Mouse (Mus musculus) embryo, embryonic 10 days (tissue): ENCODE data around the gene Ccr4.
"Not testable (repeated sequence)": the region's sequence is repeated elsewhere in the genome, so short reads cannot be mapped to it uniquely, and the experiment has no call there.

ENCODE experiments used
- DNase-seq: peaks from one replicate; pipeline ENCODE4 v3.0.0-alpha.2; 2015; ENCODE audit warnings: low spot score

The Ccr4 gene

DNA sequence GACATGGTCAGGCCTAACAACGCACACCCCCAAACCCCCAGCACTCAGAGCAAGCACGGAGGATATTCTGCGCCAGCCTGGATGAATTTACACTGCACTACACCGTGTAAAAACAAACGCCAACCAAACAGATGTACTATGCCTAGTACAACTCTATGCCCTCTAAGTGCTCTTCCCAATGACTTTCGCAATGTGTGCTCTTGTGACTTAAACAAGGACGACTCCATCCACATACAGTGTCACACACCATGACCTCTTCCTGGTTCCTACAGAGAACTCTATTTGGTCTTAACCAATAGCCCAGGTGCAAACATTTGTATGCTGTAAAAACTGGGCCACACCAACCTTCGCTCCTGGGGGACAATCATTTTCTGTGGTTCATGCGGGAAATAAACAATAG lies 17.8 kb upstream of the Ccr4 start:
- DNase-seq: no peak

DNA sequence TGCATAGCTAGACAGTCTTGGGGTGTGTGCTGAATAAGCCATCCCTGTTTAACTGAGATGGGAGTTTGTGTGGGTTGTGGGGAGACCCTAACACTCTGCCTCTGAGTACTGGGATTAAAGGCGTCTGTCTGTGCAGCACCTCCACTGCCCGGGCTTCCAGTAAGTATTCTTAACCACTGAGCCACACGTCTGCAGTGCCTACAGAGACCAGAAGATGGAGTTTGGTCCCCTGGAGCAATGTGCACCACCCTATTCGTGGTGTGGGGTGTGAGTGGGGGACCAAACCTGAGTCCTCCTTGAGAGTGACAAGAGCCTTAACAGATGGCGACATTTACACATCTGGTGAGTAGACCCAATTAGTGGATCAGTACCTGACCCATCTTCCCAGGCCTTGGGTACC lies 17.3 kb upstream of the Ccr4 start:
- DNase-seq: no peak

DNA sequence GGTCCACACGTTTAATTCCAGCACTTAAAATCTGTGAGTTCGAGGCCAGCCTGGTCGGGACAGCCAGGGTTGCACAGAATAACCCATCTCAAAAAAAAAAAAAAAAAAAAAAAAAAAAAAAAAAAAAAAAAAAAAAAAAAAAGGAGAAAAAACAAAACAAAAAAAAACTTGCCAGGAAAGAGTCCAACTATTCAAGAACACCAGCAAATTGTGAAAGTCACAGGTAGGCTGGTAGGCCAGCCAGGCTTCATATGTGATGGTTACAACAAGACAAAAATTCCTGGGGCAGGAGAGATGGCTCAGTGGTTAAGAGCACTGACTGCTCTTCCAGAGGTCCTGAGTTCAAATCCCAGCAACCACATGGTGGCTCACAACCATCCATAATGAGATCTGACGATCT lies 15.8 kb upstream of the Ccr4 start:
- DNase-seq: not testable (repeated sequence)

DNA sequence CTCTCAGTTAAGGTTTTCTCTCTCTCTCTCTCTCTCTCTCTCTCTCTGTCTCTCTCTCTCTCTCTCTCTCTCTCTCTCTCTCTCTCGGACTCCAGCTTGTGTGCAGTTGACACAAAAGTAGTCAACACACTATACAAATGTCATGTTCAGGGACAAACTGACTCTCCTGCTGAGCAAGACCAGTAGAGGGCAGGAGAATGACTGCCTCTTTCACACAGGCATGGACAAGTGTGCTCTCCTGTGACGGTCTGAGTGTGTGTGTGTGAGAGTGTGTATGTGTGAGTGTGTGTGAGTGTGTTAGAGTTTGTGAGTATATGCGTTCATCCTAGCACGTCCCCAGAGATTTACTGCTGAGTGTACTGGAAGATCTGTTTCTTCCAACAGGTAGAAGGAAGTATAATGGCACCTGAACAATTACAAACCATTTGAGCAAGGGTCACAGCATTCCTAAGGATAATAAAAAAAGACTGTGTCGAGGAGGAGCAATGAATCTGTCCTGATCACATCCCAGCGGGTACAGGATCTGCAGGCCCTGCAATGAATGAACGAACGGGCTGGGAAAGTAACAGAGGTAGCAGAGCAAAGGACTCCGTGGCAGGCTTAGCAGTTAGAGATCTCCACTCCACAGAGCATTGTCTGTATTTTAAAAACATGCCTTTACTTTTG lies 14.2 kb upstream of the Ccr4 start:
- no peak for DNase-seq

DNA sequence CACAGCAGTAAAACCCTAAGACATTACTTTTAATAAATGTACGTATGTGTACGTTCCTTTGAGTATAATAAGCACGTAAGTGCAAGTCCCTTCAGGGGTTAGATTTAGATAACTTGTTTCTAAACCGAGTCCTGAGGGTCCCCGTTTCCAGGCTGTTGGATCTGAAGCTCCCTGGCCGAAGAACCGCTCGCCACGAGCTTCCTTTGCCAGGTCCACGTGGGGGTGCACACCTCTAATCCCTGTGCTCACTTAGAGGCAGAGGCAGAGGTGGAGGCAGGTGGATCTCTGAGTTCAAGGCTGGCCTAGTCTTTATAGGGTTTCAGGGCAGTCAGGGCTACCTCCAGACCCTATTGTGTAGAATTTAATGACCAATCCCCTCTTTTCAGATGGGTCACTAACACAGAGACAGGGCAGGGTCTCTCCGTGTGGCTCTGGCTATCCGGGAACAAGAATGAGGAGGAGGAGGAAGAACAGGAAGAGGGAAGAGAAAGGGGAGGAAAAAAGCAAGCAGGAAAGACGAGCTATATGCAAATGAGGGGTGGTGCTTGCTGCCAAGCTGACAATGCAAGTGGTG lies 13.3 kb upstream of the Ccr4 start:
- no peak for DNase-seq

DNA sequence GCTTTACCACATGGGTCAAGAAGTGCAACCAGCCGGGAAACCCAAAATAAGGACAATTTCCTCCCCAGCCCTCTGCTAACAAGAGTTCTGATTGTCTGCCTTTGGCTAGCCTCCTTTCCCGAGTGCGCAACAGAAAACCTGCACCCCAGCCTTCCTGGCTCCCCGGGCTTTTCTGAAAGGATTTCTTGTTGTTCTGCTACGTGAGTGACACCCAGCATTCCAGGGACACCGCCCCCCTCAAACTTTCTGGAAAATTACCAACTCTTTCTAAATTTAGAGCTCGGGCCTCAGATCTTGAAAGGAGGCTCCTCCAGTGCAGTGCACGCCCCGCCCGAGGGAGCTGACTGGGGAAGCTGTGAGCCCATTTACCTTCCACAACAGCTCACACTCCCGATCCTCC lies 10.6 kb upstream of the Ccr4 start, which contains the start of gene C130032M10Rik:
Gene C130032M10Rik, plus strand, starts transcription at position 334 of the 400 bp plus-strand sequence.
- no peak for DNase-seq

DNA sequence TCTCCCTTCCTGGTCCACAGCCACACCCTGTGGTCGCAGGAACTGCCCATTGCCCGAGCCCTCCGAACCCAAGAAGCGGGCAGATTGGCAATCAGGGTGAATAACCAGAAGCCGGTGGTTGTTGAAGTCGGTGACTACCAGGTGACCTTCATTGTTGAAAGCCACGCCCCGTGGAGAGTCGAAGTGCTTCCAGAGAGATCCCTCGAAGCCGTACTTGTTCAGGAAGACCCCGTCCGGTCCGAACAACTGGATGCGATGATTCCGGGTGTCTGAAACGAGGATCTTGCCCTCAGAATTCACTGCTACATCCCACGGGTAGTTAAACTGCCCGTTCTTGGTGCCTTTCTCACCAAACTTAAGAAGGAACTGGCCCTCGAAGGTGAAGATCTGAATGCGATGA lies 8.1 kb upstream of the Ccr4 start:
- DNase-seq: no peak

DNA sequence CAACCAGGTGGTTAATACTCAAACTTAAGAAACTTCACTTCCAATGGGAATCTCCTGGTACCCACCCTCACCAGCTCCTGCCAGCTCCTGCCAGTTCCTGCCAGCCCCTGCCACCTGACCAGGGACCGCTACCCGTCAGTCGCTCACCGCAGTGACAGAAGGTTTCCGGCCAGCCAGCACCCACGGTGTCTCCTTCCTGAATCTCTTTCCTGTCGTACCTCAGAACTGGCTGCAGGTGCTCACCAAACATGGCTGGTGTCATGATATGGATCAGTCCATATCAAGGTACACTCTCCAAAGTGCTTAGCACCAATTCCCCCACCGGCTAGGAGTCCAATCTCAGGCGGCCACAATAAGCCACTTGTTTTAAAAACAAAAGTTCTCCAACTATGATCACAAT lies 5.1 kb upstream of the Ccr4 start:
- no peak for DNase-seq

DNA sequence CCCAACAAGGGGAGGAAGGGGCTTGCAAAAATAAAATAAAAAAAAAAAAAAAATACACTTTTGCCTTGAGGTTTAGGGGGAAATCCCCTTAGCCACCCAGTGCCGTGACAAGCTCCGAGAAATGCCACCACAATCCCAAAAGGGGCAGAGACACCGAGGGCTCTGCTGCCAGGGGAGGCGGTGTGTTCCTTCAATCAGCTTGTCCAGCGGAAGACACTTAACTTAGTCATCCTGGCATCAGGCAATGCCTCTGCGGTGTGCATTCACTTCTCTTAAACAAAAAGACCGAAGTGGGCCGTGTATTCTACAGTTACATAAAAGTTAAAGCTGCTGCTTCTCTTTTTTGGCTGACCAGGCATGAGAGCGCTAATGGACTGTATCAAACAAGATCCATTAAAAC lies 2.7 kb upstream of the Ccr4 start:
- DNase-seq: no peak

DNA sequence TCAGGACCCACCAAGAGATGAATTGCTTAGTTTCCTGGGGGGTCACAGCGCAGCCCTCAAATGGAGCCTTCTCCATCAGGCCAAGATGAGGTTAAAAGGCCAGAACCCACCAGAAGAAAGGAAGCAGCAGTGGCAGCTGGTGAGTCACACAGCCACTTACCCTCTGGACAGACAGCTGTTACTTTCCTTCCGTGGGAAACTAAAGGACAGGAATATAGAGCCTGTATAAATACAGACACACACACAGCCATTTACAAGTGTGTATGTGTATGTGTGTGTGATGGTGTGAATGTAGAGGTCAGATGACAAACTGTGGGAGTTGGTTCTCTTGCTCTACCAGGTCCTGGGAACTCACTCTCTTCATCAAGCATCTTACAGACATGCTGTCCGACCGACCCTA lies 1.8 kb upstream of the Ccr4 start:
- DNase-seq: no peak

DNA sequence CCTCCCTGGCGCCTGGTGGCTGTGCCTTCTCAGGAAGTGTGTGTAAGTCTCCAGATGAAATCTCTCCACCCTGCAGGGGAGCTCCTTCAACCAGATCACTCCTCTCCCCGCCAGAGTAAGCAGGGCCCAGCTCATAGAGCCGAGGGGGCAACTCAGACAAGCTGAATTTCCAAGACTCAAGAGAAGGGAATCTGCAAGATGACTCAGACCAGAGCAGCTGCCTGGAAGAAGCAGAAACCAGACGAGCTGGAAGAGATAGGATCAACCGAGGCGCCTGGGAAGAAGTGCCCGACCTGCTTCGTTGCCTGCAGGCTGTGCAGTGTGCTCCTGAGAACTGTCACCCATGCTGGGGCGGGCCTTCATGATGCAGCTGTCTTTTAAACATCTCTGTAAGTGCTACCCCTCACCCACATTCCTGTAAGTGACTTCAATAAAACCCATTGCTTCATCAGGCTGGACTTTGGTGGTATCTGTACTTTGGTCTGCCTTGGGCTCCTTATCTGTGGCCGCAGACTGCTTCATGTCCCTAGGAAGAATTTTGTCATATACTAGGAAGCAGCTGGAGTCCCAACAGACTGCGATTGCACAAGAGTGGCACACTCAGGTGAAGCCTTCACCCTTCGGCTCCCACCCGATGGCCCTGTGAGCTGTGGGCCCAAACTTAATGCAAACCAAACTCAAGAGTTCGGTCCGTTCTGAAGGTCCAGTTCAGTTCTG lies 1.8 kb downstream of the Ccr4 start:
- no peak for DNase-seq

DNA sequence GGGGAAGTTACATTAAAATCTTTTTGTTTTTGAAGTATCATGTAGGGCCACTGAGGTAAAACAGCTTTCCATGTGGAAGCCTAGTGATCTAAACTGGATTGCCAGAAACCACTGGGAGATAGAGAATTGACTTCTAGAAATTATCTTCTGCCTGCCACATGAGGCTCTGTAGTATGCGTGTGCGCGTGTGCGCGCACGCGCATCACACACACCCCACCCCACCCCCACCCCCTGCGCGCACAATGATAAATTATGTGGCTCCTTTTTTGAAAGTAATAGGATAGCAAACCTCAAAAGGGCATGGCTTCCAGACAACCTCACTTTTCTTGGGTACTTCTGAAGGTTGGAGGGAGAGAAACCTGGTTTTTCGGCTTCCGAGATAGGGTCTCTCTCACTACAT lies 2.8 kb downstream of the Ccr4 start:
- no peak for DNase-seq

DNA sequence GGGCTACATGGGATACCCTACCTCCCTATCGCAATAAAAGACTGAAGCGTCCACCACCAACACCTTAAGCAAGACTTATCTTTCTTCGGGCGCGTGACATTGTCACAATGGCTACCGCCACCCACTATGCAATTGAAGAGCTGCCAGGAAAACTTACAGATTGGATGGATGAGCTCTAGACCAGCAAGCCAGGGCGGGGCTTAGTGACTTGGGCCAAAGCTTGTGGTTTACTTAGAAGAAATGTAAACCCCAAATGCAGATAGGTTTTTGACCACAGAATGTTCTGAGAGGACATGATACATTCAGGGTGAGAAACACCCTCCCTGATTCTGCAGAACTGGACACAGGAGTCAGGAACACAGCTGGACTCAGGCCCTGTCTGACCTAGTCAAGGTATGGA lies 3.6 kb downstream of the Ccr4 start:
- DNase-seq: no peak

DNA sequence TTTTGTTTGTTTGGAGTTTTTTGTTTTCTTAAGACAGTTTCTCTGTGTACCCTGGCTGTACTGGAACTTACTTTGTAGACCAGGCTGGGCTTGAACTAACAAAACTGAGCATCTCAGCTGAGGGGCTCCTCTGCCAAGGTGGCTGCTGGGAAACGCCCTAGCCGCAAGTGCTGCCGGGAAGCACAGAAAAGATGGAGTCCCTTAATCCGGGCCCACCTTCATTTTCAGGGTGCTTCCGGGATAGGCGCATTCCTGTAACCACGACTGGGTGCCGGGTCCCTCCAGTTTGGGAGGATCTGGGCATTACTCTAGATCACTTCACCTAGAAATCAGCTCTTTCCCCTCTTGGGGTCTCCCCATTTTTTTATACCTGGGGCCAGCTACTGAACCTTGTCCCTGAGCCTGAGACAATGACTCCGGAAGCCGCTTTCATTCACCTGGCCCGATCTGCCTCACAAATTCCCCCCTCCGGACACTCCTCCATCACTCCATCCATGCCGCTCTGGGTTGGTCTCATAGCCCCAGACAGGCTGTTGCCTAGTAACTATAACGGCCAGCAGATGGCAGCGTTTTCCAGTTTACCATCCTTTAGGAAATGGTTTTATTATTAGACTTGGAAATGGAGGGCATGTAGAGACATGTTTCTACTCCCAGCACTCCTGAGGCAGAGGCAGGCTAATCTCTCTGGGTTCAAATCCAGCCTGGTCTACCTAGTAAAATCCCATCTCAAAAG lies 4.8 kb downstream of the Ccr4 start:
- peak; percentile 88 for DNase-seq

DNA sequence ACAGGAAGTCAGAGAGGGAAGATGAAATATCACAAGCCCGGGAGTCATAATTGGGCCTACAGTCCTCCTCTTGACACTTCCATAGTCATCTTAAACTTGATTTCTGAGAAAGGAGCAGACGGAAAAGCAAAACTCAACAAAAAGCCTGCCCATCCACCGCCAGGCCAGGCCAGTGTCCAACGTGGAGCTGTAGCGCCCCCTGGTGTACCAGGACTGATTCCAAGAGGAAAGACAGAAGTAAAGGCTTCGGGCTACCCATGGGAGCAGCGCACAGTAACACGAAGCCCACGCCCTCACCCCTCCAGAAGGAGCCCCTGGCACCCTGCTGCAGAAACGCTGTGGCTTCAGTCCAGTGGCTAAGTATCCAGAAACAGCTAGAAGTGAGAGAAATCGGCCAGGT lies 6.5 kb downstream of the Ccr4 start:
- DNase-seq: peak; percentile 96

DNA sequence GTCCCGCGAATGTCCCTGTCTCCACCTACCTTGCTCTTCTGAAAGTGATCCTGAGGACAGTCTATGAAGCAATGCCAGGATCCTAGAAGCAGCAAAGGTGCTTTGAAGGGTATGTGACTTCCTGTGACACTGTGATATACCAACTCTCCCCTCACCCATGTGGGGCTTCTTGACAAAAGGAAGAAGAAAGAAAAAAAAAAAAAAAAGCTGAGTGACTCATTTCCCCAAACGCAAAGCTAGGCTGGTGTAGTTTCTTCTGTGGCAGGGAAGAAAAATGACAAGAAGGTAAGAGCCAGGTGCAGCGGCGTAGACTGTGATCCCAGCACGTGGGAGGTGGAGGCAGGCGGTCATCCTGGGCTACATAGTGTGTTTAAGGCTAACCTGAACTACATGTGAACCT lies 8.2 kb downstream of the Ccr4 start:
- no peak for DNase-seq

DNA sequence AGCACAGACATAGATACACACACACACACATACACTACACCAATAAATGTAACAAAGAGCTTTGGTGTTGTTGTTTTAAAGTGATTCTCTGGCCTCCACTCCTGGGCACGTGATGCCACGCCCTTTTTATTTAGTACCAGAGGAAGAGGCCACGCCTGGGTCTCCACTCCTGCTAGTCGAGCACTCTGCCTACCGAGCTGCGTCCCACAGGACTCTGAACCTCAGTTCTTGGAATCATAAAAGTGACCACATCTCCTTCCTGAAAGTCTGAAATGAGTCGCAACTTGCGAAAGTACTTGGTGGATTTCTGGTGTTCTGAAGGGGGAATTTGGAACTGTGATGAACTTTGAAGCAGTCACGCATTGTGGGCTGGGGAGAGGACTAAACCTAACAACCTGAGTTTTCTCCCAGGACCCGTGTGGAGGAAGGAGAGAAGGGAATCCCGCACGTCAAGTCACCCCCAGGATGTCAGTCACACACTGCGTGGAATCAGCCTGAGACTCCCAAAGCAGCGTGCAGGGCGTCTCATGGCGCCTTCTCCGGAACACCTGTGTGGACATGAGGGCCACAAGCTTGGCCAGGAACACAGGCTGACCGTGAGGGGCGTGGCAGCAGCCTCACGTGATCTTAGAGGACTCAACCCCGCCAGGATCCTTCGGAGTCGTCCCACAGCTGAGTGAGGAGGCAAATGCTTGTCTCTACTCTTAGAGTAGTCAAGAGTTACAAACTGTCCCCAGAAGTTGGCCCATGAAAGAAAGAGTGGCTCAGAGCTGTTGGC lies 17.0 kb downstream of the Ccr4 start:
- no peak for DNase-seq

DNA sequence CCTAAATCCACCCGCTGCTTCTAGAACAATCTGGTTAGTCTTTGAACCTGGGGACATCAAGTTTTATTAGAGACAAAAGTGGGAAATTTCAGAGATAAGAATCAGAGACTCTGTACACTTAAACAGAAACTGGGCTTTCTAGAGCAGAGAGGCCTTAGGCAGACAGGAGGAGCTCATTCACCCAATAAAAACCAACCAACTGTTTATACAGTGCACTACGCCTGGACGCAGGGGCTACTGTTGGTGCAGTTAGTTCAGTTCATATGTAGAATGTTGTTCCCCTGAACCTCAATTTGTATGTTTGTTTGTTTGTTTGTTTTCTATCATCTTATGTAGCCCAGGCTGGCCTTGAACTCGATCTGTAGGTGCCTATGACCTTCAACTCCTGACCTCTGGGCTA lies 17.9 kb downstream of the Ccr4 start:
- DNase-seq: no peak

DNA sequence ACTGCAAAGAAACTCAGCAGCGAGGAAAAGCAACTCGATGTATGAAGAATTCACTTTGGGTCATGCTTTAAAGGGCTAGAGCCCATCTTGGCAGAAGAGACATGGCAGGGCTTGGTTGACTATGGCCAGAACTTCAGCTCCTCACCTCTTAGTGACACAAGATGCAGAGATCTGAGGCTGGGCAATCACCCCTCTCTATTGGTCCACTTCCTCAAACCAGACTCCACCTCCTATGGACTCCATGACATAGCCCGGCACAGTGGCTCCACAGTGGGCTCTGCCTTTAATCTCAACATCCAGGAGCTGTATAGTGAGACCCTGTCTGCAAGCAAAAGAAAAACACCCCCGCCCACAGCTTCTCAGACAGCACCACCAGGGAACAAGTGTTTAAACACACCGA lies 19.9 kb downstream of the Ccr4 start:
- no peak for DNase-seq

DNA sequence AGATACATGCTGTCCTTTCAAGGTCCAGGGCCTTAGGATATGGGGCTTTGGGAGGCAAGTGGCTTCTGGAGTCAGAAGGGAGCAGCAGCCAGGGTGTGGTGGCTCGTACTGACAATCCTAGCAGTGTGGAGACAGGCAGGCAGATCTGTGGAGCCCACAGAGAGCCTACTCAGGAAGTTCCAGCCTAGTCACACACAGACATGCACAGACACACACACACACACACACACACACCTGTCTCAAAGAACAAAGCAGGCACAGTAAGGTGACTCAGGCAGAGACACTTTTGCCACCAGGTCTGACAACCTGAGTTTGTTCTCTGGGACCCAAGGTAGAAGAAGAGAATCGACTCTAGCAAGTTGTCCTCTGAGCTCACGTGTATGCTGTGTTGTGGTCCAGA lies 23.8 kb downstream of the Ccr4 start:
- DNase-seq: no peak

DNA sequence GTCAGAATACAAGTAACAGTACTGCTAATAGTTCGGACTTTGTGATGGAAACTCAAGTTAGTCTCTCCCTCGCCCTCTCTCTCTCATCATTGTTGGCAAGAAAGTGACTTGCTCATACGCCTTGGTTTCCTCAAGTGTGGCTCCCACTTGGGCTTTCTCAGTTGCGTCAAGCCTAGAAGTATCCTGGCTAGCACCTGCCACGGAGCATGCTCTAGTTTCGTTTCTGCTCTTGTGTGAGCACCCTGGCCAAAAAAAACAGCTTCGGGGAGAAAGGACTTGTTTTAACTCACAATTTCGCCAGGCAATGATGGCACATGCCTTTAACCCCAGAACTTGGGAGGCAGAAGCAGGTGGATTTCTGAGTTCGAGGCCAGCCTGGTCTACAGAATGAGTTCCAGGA lies 27.7 kb downstream of the Ccr4 start:
- DNase-seq: no peak

DNA sequence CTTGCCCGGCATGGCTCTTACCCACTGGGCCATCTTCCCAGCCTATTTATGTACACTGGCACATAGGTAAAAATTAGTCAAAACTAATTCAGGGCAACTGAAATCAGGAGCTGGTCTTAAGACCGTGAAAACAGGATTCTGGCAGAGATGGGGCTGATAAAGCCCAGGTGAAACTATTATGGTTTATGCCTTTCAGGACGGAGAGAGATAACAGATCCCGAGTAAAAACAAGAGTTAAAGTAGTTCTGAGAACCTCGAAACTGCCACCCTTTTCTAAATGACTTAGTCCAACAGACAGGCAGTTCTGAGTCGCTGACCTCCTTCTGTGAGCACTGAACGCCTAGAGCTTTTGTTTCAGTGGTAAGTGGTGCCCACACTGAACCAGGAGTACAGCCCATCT lies 32.8 kb downstream of the Ccr4 start:
- DNase-seq: no peak
